Mouse (Mus musculus) ZHBTc4 (cell line): ENCODE data around the gene Pla2g2d.

ENCODE experiments used
- DNase-seq: peaks from one replicate; pipeline ENCODE4 v3.0.0-alpha.2; 2011; ENCODE audit warnings: low read depth, low spot score

Gene Pla2g2d

GRCm38 (mm10) chr4:138780300-138780699 is 4.8 kb downstream of the Pla2g2d start:
- peak; percentile 33 for DNase-seq

GRCm38 (mm10) chr4:138782098-138782497 is 6.6 kb downstream of the Pla2g2d start:
- peak; percentile 43 for DNase-seq

GRCm38 (mm10) chr4:138785721-138786120 is 10.2 kb downstream of the Pla2g2d start:
- peak; percentile 58 for DNase-seq

GRCm38 (mm10) chr4:138786141-138786540 is 10.6 kb downstream of the Pla2g2d start:
- DNase-seq, result no peak

GRCm38 (mm10) chr4:138788381-138788780 is 12.8 kb downstream of the Pla2g2d start:
- no peak for DNase-seq

GRCm38 (mm10) chr4:138791452-138791851 is 15.9 kb downstream of the Pla2g2d start:
- no peak for DNase-seq

- no peak for DNase-seq
Measured at GRCm38 (mm10) chr4:138792599-138792998, 17.1 kb downstream of the Pla2g2d start.

- DNase-seq, result peak; percentile 85
Measured at GRCm38 (mm10) chr4:138793276-138793675, 17.7 kb downstream of the Pla2g2d start.

GRCm38 (mm10) chr4:138794344-138794743 is 18.8 kb downstream of the Pla2g2d start:
- DNase-seq, result peak; percentile 99

- peak; percentile 62 for DNase-seq
Measured at GRCm38 (mm10) chr4:138796513-138797216, 21.1 kb downstream of the Pla2g2d start.

- no peak for DNase-seq
Measured at GRCm38 (mm10) chr4:138797217-138797570, 21.7 kb downstream of the Pla2g2d start.

- DNase-seq, result no peak
Measured at GRCm38 (mm10) chr4:138800134-138800744, 24.7 kb downstream of the Pla2g2d start.

- DNase-seq, result no peak
Measured at GRCm38 (mm10) chr4:138801631-138802030, 26.1 kb downstream of the Pla2g2d start.

GRCm38 (mm10) chr4:138802917-138803316 is 27.4 kb downstream of the Pla2g2d start:
- DNase-seq, result no peak

- DNase-seq, result no peak
Measured at GRCm38 (mm10) chr4:138805248-138805647, 29.7 kb downstream of the Pla2g2d start.

GRCm38 (mm10) chr4:138806160-138806559 is 30.6 kb downstream of the Pla2g2d start:
- DNase-seq, result peak; percentile 28

- no peak for DNase-seq
Measured at GRCm38 (mm10) chr4:138806920-138807541, 31.5 kb downstream of the Pla2g2d start.

GRCm38 (mm10) chr4:138816166-138816565 is 40.6 kb downstream of the Pla2g2d start:
- DNase-seq, result peak; percentile 80

- peak; percentile 21 for DNase-seq
Measured at GRCm38 (mm10) chr4:138817736-138818135, 42.2 kb downstream of the Pla2g2d start.

- DNase-seq, result no peak
Measured at GRCm38 (mm10) chr4:138819101-138819500, 43.6 kb downstream of the Pla2g2d start.

GRCm38 (mm10) chr4:138821036-138821435 is 45.5 kb downstream of the Pla2g2d start:
- DNase-seq, result peak; percentile 76

GRCm38 (mm10) chr4:138824161-138824560 is 48.6 kb downstream of the Pla2g2d start:
- peak; percentile 60 for DNase-seq

- peak; percentile 69 for DNase-seq
Measured at GRCm38 (mm10) chr4:138824660-138825059, 49.1 kb downstream of the Pla2g2d start.
